Mouse (Mus musculus): ENCODE data around the gene Uts2b. TPM values are rescaled to one million over a fixed set of nuclear protein-coding genes. Genes with fewer than 3 reads are reported as not detected.
"Not testable (repeated sequence)": the region's sequence is repeated elsewhere in the genome, so short reads cannot be mapped to it uniquely, and the experiment has no call there.

Uts2b gene
- total RNA-seq, 1 experiment from 2014 or later = not detected

GRCm38 (mm10) chr16:27385649-27386048 is 15.6 kb upstream of the Uts2b start:
- no peak for ATAC-seq (replicated peaks in 1 of 2; ENCODE audit: insufficient read depth in 1 of 2, low FRiP score in 2 of 2, low TSS enrichment in 1 of 2, low read depth in 1 of 2, poor library complexity in 2 of 2, severe bottlenecking in 2 of 2)

- ATAC-seq (replicated peaks in 1 of 2; ENCODE audit: insufficient read depth in 1 of 2, low FRiP score in 2 of 2, low TSS enrichment in 1 of 2, low read depth in 1 of 2, poor library complexity in 2 of 2, severe bottlenecking in 2 of 2) = no peak
Observed at GRCm38 (mm10) chr16:27384893-27385603, 15.0 kb upstream of the Uts2b start.

GRCm38 (mm10) chr16:27382217-27382616 is 12.2 kb upstream of the Uts2b start:
- ATAC-seq (replicated peaks in 1 of 2; ENCODE audit: insufficient read depth in 1 of 2, low FRiP score in 2 of 2, low TSS enrichment in 1 of 2, low read depth in 1 of 2, poor library complexity in 2 of 2, severe bottlenecking in 2 of 2) = no peak

- ATAC-seq (replicated peaks in 1 of 2; ENCODE audit: insufficient read depth in 1 of 2, low FRiP score in 2 of 2, low TSS enrichment in 1 of 2, low read depth in 1 of 2, poor library complexity in 2 of 2, severe bottlenecking in 2 of 2) = peak; percentile 42 to 43; a peak in 3 of 4 replicates
Observed at GRCm38 (mm10) chr16:27376556-27376955, 6.5 kb upstream of the Uts2b start.

- no peak for ATAC-seq (replicated peaks in 1 of 2; ENCODE audit: insufficient read depth in 1 of 2, low FRiP score in 2 of 2, low TSS enrichment in 1 of 2, low read depth in 1 of 2, poor library complexity in 2 of 2, severe bottlenecking in 2 of 2)
Observed at GRCm38 (mm10) chr16:27375318-27375717, 5.3 kb upstream of the Uts2b start.

- peak; percentile 55 to 71; a peak in 3 of 4 replicates for ATAC-seq (replicated peaks in 1 of 2; ENCODE audit: insufficient read depth in 1 of 2, low FRiP score in 2 of 2, low TSS enrichment in 1 of 2, low read depth in 1 of 2, poor library complexity in 2 of 2, severe bottlenecking in 2 of 2)
Observed at GRCm38 (mm10) chr16:27374139-27374538, 4.1 kb upstream of the Uts2b start.

- no peak for ATAC-seq (replicated peaks in 1 of 2; ENCODE audit: insufficient read depth in 1 of 2, low FRiP score in 2 of 2, low TSS enrichment in 1 of 2, low read depth in 1 of 2, poor library complexity in 2 of 2, severe bottlenecking in 2 of 2)
Observed at GRCm38 (mm10) chr16:27370700-27371099, 661 bp upstream of the Uts2b start.

GRCm38 (mm10) chr16:27360059-27360458 is 10.0 kb downstream of the Uts2b start:
- ATAC-seq (replicated peaks in 1 of 2; ENCODE audit: insufficient read depth in 1 of 2, low FRiP score in 2 of 2, low TSS enrichment in 1 of 2, low read depth in 1 of 2, poor library complexity in 2 of 2, severe bottlenecking in 2 of 2) = no peak

GRCm38 (mm10) chr16:27354464-27354863 is 15.6 kb downstream of the Uts2b start:
- no peak for ATAC-seq (replicated peaks in 1 of 2; ENCODE audit: insufficient read depth in 1 of 2, low FRiP score in 2 of 2, low TSS enrichment in 1 of 2, low read depth in 1 of 2, poor library complexity in 2 of 2, severe bottlenecking in 2 of 2)

- ATAC-seq (replicated peaks in 1 of 2; ENCODE audit: insufficient read depth in 1 of 2, low FRiP score in 2 of 2, low TSS enrichment in 1 of 2, low read depth in 1 of 2, poor library complexity in 2 of 2, severe bottlenecking in 2 of 2) = no peak
Observed at GRCm38 (mm10) chr16:27349878-27350532, 20.0 kb downstream of the Uts2b start.

GRCm38 (mm10) chr16:27349235-27349634 is 20.8 kb downstream of the Uts2b start:
- ATAC-seq (replicated peaks in 1 of 2; ENCODE audit: insufficient read depth in 1 of 2, low FRiP score in 2 of 2, low TSS enrichment in 1 of 2, low read depth in 1 of 2, poor library complexity in 2 of 2, severe bottlenecking in 2 of 2) = peak; percentile 92 to 94

GRCm38 (mm10) chr16:27348359-27348758 is 21.7 kb downstream of the Uts2b start:
- no peak for ATAC-seq (replicated peaks in 1 of 2; ENCODE audit: insufficient read depth in 1 of 2, low FRiP score in 2 of 2, low TSS enrichment in 1 of 2, low read depth in 1 of 2, poor library complexity in 2 of 2, severe bottlenecking in 2 of 2)

- ATAC-seq (replicated peaks in 1 of 2; ENCODE audit: insufficient read depth in 1 of 2, low FRiP score in 2 of 2, low TSS enrichment in 1 of 2, low read depth in 1 of 2, poor library complexity in 2 of 2, severe bottlenecking in 2 of 2) = no peak
Observed at GRCm38 (mm10) chr16:27347521-27347920, 22.5 kb downstream of the Uts2b start.

GRCm38 (mm10) chr16:27326463-27326862 is 43.6 kb downstream of the Uts2b start:
- ATAC-seq (replicated peaks in 1 of 2; ENCODE audit: insufficient read depth in 1 of 2, low FRiP score in 2 of 2, low TSS enrichment in 1 of 2, low read depth in 1 of 2, poor library complexity in 2 of 2, severe bottlenecking in 2 of 2) = no peak

- no peak for ATAC-seq (replicated peaks in 1 of 2; ENCODE audit: insufficient read depth in 1 of 2, low FRiP score in 2 of 2, low TSS enrichment in 1 of 2, low read depth in 1 of 2, poor library complexity in 2 of 2, severe bottlenecking in 2 of 2)
Observed at GRCm38 (mm10) chr16:27322047-27322446, 48.0 kb downstream of the Uts2b start.

GRCm38 (mm10) chr16:27319099-27319498 is 50.9 kb downstream of the Uts2b start:
- ATAC-seq (replicated peaks in 1 of 2; ENCODE audit: insufficient read depth in 1 of 2, low FRiP score in 2 of 2, low TSS enrichment in 1 of 2, low read depth in 1 of 2, poor library complexity in 2 of 2, severe bottlenecking in 2 of 2) = no peak

GRCm38 (mm10) chr16:27307189-27307588 is 62.9 kb downstream of the Uts2b start, which contains the start of gene Ostn:
Ostn (plus strand) TSS chr16:27307489.
- not testable (repeated sequence) for ATAC-seq (replicated peaks in 1 of 2; ENCODE audit: insufficient read depth in 1 of 2, low FRiP score in 2 of 2, low TSS enrichment in 1 of 2, low read depth in 1 of 2, poor library complexity in 2 of 2, severe bottlenecking in 2 of 2)

Data from hematopoietic stem cell, adult 5-6 weeks (primary cell).